In genomic region chr4:119275226-119275625, GRCm38 (mm10) we compare ENCODE assay signal across 14 mouse cellular contexts. TPM values are rescaled to one million over a fixed set of nuclear protein-coding genes. Genes with fewer than 3 reads are reported as not detected.
DNase-seq lines count a peak whose midpoint lies in the region; ATAC-seq lines count a peak whose summit lies in the region.
"Had no signal": no experiment of that assay in that cellular context is flagged by ENCODE, and none has a peak within 500 bp of the region (broad histone marks: within the 10 kb centered on the region; RNA-seq: fewer than 3 reads in every experiment).

No protein-coding gene starts in this region.

- peak overlapping the region; percentile 79 for H3K27ac ChIP-seq in heart, embryonic 13.5 days (replicated peaks)
- H3K27ac ChIP-seq in lung, embryonic 15.5 days, result peak overlapping the region; percentile 70
- no peak overlapping the region for H3K27ac ChIP-seq in hindbrain, embryonic 14.5 days
- H3K27ac ChIP-seq: forebrain, embryonic 13.5 days; hindbrain, embryonic 10.5 days; macrophage; stomach, embryonic 15.5 days had no signal

- ATAC-seq in heart, embryonic 13.5 days (ENCODE audit: extremely low read depth, insufficient number of reproducible peaks, low FRiP score, low TSS enrichment), result no peak
- ATAC-seq in lung, embryonic 15.5 days (ENCODE audit: borderline replicate concordance, extremely low read depth, low FRiP score, low TSS enrichment), result no peak
- no peak for ATAC-seq in hindbrain, embryonic 14.5 days (ENCODE audit: low FRiP score)
- ATAC-seq: forebrain, embryonic 13.5 days had no signal

- H3K4me2 ChIP-seq in heart, embryonic 13.5 days, result no peak overlapping the region
- H3K4me2 ChIP-seq in lung, embryonic 15.5 days, result no peak overlapping the region
- H3K4me2 ChIP-seq in hindbrain, embryonic 14.5 days (replicated peaks), result no peak overlapping the region
- H3K4me2 ChIP-seq: forebrain, embryonic 13.5 days; stomach, embryonic 15.5 days had no signal

- no peak overlapping the region for H3K9ac ChIP-seq in heart, embryonic 13.5 days
- no peak overlapping the region for H3K9ac ChIP-seq in lung, embryonic 15.5 days
- no peak overlapping the region for H3K9ac ChIP-seq in hindbrain, embryonic 14.5 days
- H3K9ac ChIP-seq: forebrain, embryonic 13.5 days; stomach, embryonic 15.5 days had no signal

- 54% methylated on average over 2 of the region's 2 CpGs for WGBS in heart, embryonic 13.5 days
- 71% methylated on average over 2 of the region's 2 CpGs for WGBS in lung, embryonic 15.5 days
- 83% methylated on average over 2 of the region's 2 CpGs for WGBS in hindbrain, embryonic 14.5 days

- peak; percentile 46 to 81 for DNase-seq in heart, adult 18-20 months
- DNase-seq in heart, postnatal 25 days (ENCODE audit: low spot score), result no peak
- peak; percentile 18 for DNase-seq in 3T3-L1 (ENCODE audit: low read depth, low spot score)
- no peak for DNase-seq in hindbrain, embryonic 14.5 days (ENCODE audit: low spot score)
- DNase-seq in right cerebral cortex, postnatal 25 days, result no peak
- no peak for DNase-seq in left cerebral cortex, adult 11 months (ENCODE audit: low spot score)
- DNase-seq: right cerebral cortex, adult 18-20 months had no signal

- H3K36me3 ChIP-seq in heart, embryonic 13.5 days, result peaks cover 97% of the 10 kb centered on the region
- peaks cover 86% of the 10 kb centered on the region for H3K36me3 ChIP-seq in lung, embryonic 15.5 days
- H3K36me3 ChIP-seq in hindbrain, embryonic 14.5 days (replicated peaks; ENCODE audit: control insufficient read depth, insufficient read depth), result peaks cover 97% of the 10 kb centered on the region

- no peaks in the 10 kb centered on the region for H3K27me3 ChIP-seq in heart, embryonic 13.5 days (replicated peaks)
- H3K27me3 ChIP-seq in lung, embryonic 15.5 days, result no peaks in the 10 kb centered on the region
- H3K27me3 ChIP-seq in hindbrain, embryonic 14.5 days (ENCODE audit: control insufficient read depth, insufficient read depth, low read length), result no peaks in the 10 kb centered on the region
- H3K27me3 ChIP-seq: forebrain, embryonic 13.5 days; stomach, embryonic 15.5 days had no signal

- no peaks in the 10 kb centered on the region for H3K9me3 ChIP-seq in heart, embryonic 13.5 days
- H3K9me3 ChIP-seq in lung, embryonic 15.5 days, result no peaks in the 10 kb centered on the region
- H3K9me3 ChIP-seq in hindbrain, embryonic 14.5 days (ENCODE audit: control insufficient read depth, low read length), result no peaks in the 10 kb centered on the region
- H3K9me3 ChIP-seq: forebrain, embryonic 13.5 days; hindbrain, embryonic 10.5 days; stomach, embryonic 15.5 days had no signal

- peaks cover 6% of the 10 kb centered on the region; the same call in 1 of the 2 replicates for H3K4me1 ChIP-seq in heart, embryonic 13.5 days
- no peaks in the 10 kb centered on the region for H3K4me1 ChIP-seq in lung, embryonic 15.5 days
- H3K4me1 ChIP-seq in hindbrain, embryonic 14.5 days (replicated peaks; ENCODE audit: control insufficient read depth, insufficient read depth, low read length), result no peaks in the 10 kb centered on the region
- H3K4me1 ChIP-seq: forebrain, embryonic 13.5 days; hindbrain, embryonic 10.5 days; stomach, embryonic 15.5 days had no signal

- intact Hi-C loops in heart, postnatal 25 days (cut with DNase I), result loop anchor here (2.0 kb wide), 1 partner anchor 14 kb away; no protein-coding TSS in a partner anchor

- no peak overlapping the region for H3K4me3 ChIP-seq in heart, embryonic 13.5 days
- no peak overlapping the region for H3K4me3 ChIP-seq in lung, embryonic 15.5 days
- H3K4me3 ChIP-seq in hindbrain, embryonic 14.5 days (replicated peaks; ENCODE audit: low read length), result no peak overlapping the region
- H3K4me3 ChIP-seq: forebrain, embryonic 13.5 days; hindbrain, embryonic 10.5 days; stomach, embryonic 15.5 days had no signal

RNA-seq across cellular contexts. Expression of gene Ybx1, which starts 19.2 kb away (rescaled TPM):
- total RNA-seq in heart, adult 18-20 months (2021), result 100 to 1,000 TPM; 684 to 750 TPM
- 100 to 1,000 TPM; 786 to 800 TPM for total RNA-seq in heart, postnatal 25 days (2021)
- 536 TPM in 2 replicates for polyA plus RNA-seq in heart, embryonic 13.5 days (2015; fragmentation: Nextera tagmentation; extraction: Ambion mirVana)
- polyA plus RNA-seq in lung, embryonic 15.5 days (2015; fragmentation: Nextera tagmentation; extraction: Ambion mirVana), result 635 and 678 TPM in 2 replicates
- 1,089 and 1,212 TPM in 2 replicates for polyA plus RNA-seq in hindbrain, embryonic 14.5 days (2014; fragmentation: Nextera tagmentation; extraction: Ambion mirVana)

RNA-seq across cellular contexts. Expression of gene Cldn19, which starts 20.0 kb away (rescaled TPM):
- total RNA-seq in heart, adult 18-20 months (2021), result not detected
- total RNA-seq in heart, postnatal 25 days (2021), result under 1 TPM in 1 of 2 experiments, not detected in 1; 0.06 TPM
- not detected in 2 replicates for polyA plus RNA-seq in heart, embryonic 13.5 days (2015; fragmentation: Nextera tagmentation; extraction: Ambion mirVana)
- not detected in 2 replicates for polyA plus RNA-seq in lung, embryonic 15.5 days (2015; fragmentation: Nextera tagmentation; extraction: Ambion mirVana)
- 1.1 and 1.4 TPM in 2 replicates for polyA plus RNA-seq in hindbrain, embryonic 14.5 days (2014; fragmentation: Nextera tagmentation; extraction: Ambion mirVana)
- polyA plus RNA-seq: large intestine, adult 2 months; macrophage; stomach, embryonic 15.5 days had no signal

RNA-seq across cellular contexts. Expression of gene P3h1, which starts 42.5 kb away (rescaled TPM):
- 1 to 10 TPM; 9.4 to 9.9 TPM for total RNA-seq in heart, adult 18-20 months (2021)
- 10 to 100 TPM; 15.0 to 15.7 TPM for total RNA-seq in heart, postnatal 25 days (2021)
- 32.7 and 35.5 TPM in 2 replicates for polyA plus RNA-seq in heart, embryonic 13.5 days (2015; fragmentation: Nextera tagmentation; extraction: Ambion mirVana)
- polyA plus RNA-seq in lung, embryonic 15.5 days (2015; fragmentation: Nextera tagmentation; extraction: Ambion mirVana), result 38.0 and 38.4 TPM in 2 replicates
- 10.9 and 12.7 TPM in 2 replicates for polyA plus RNA-seq in hindbrain, embryonic 14.5 days (2014; fragmentation: Nextera tagmentation; extraction: Ambion mirVana)

RNA-seq across cellular contexts. Expression of gene AU022252, which starts 42.7 kb away (rescaled TPM):
- 10 to 100 TPM; 24.8 to 26.5 TPM for total RNA-seq in heart, adult 18-20 months (2021)
- 10 to 100 TPM; 21.5 to 23.5 TPM for total RNA-seq in heart, postnatal 25 days (2021)
- polyA plus RNA-seq in heart, embryonic 13.5 days (2015; fragmentation: Nextera tagmentation; extraction: Ambion mirVana), result 26.4 and 27.3 TPM in 2 replicates
- polyA plus RNA-seq in lung, embryonic 15.5 days (2015; fragmentation: Nextera tagmentation; extraction: Ambion mirVana), result 34.4 and 40.8 TPM in 2 replicates
- polyA plus RNA-seq in hindbrain, embryonic 14.5 days (2014; fragmentation: Nextera tagmentation; extraction: Ambion mirVana), result 26.3 and 28.2 TPM in 2 replicates

RNA-seq across cellular contexts. Expression of gene Ppih, which starts 45.1 kb away (rescaled TPM):
- total RNA-seq in heart, adult 18-20 months (2021), result 10 to 100 TPM; 10.9 to 12.4 TPM
- total RNA-seq in heart, postnatal 25 days (2021), result 10 to 100 TPM; 10.3 to 11.1 TPM
- 50.7 and 60.6 TPM in 2 replicates for polyA plus RNA-seq in heart, embryonic 13.5 days (2015; fragmentation: Nextera tagmentation; extraction: Ambion mirVana)
- 102 and 115 TPM in 2 replicates for polyA plus RNA-seq in lung, embryonic 15.5 days (2015; fragmentation: Nextera tagmentation; extraction: Ambion mirVana)
- 46.9 and 50.1 TPM in 2 replicates for polyA plus RNA-seq in hindbrain, embryonic 14.5 days (2014; fragmentation: Nextera tagmentation; extraction: Ambion mirVana)

Comparison
In these comparisons a context has a peak if more than half of its experiments do, and no peak if none do; other contexts are left out.
1. DNase-seq: peak in heart, adult 18-20 months (2 of 2) and 3T3-L1 (single experiment); none in heart, postnatal 25 days (single experiment), hindbrain, embryonic 14.5 days (single experiment), right cerebral cortex, postnatal 25 days (single experiment) and left cerebral cortex, adult 11 months (single experiment).